In genomic region chr9:61830236-61830635, GRCm38 (mm10) we compare ENCODE assay signal across 8 mouse cellular contexts.
DNase-seq lines count a peak whose midpoint lies in the region; ATAC-seq and TF ChIP-seq lines count a peak whose summit lies in the region.

No protein-coding gene starts in this region.

- TF ChIP-seq CTCF in lung, adult 2 months (IDR thresholded peaks at IDR 0.05; ENCODE audit: insufficient read depth, low read length): peak; percentile 72

- H3K36me3 ChIP-seq in midbrain, embryonic 13.5 days: no peaks in the 10 kb centered on the region
- H3K36me3 ChIP-seq in midbrain, embryonic 11.5 days (ENCODE audit: control insufficient read depth, insufficient read depth, low read length): no peaks in the 10 kb centered on the region

- no peak overlapping the region for H3K4me2 ChIP-seq in midbrain, embryonic 13.5 days (replicated peaks)
- H3K4me2 ChIP-seq in midbrain, embryonic 11.5 days: no peak overlapping the region

- H3K9me3 ChIP-seq in midbrain, embryonic 13.5 days: no peaks in the 10 kb centered on the region
- H3K9me3 ChIP-seq in midbrain, embryonic 11.5 days (ENCODE audit: control insufficient read depth, low read length): no peaks in the 10 kb centered on the region

- no peak for DNase-seq in midbrain, embryonic 11.5 days (ENCODE audit: low spot score, missing footprints)
- peak; percentile 16 for DNase-seq in c-Kit-positive CD71-negative TER-119-negative erythroid progenitor cells, embryonic 14.5 days (ENCODE audit: low read depth)
- DNase-seq in kidney, adult 9 months: peak; percentile 56
- DNase-seq in lung, adult 2 months: peak; percentile 60
- peak; percentile 58 for DNase-seq in ovary, postnatal 36 days (ENCODE audit: low spot score)
- DNase-seq in thymus, postnatal 0 days (ENCODE audit: low spot score): peak; percentile 83

- peaks cover 5% of the 10 kb centered on the region; the same call in 1 of the 2 replicates for H3K4me1 ChIP-seq in midbrain, embryonic 13.5 days (replicated peaks)
- no peaks in the 10 kb centered on the region for H3K4me1 ChIP-seq in midbrain, embryonic 11.5 days (ENCODE audit: control insufficient read depth, insufficient read depth, low read length)
- no peaks in the 10 kb centered on the region for H3K4me1 ChIP-seq in lung, adult 2 months (ENCODE audit: control insufficient read depth, insufficient read depth, low read length)

- peaks cover 5% of the 10 kb centered on the region for H3K27me3 ChIP-seq in midbrain, embryonic 13.5 days
- no peaks in the 10 kb centered on the region for H3K27me3 ChIP-seq in midbrain, embryonic 11.5 days (ENCODE audit: control insufficient read depth, insufficient read depth, low read length)

- H3K4me3 ChIP-seq in midbrain, embryonic 13.5 days (replicated peaks): no peak overlapping the region
- H3K4me3 ChIP-seq in midbrain, embryonic 11.5 days (ENCODE audit: low read depth, low read length): no peak overlapping the region
- H3K4me3 ChIP-seq in lung, adult 2 months (replicated peaks; ENCODE audit: extremely low read depth, low read depth, low read length): no peak overlapping the region

- no peak overlapping the region for H3K27ac ChIP-seq in midbrain, embryonic 13.5 days
- H3K27ac ChIP-seq in midbrain, embryonic 11.5 days (ENCODE audit: low read depth, low read length): no peak overlapping the region

- TF ChIP-seq POLR2A in lung, adult 2 months (IDR thresholded peaks at IDR 0.05; ENCODE audit: borderline replicate concordance, extremely low read depth, low read depth, low read length): no peak

- ATAC-seq in midbrain, embryonic 13.5 days: 0 out of 2 replicates have a peak, but pooled peaks have one; percentile 56
- no peak for ATAC-seq in midbrain, embryonic 11.5 days (ENCODE audit: low FRiP score)
- ATAC-seq in frontal cortex, adult (ENCODE audit: low TSS enrichment): peak; percentile 90

- H3K9ac ChIP-seq in midbrain, embryonic 13.5 days (replicated peaks): no peak overlapping the region
- no peak overlapping the region for H3K9ac ChIP-seq in midbrain, embryonic 11.5 days (ENCODE audit: low read length)

- 73% methylated on average over 7 of the region's 7 CpGs for WGBS in midbrain, embryonic 13.5 days
- 82% methylated on average over 7 of the region's 7 CpGs for WGBS in midbrain, embryonic 11.5 days
- 51% methylated on average over 7 of the region's 7 CpGs for WGBS in lung, adult 2 months
